Mouse (Mus musculus) stomach, embryonic 14.5 days (tissue): ENCODE data around the gene Six3. TPM values are rescaled to one million over a fixed set of nuclear protein-coding genes. Genes with fewer than 3 reads are reported as not detected.

ENCODE experiments used
- ATAC-seq: fragments of 200-750 bp; cut with Nextera tagmentation; 2 replicates; pipeline ENCODE4 v1.8.0; 2017; ENCODE audit warnings: low read depth, moderate TSS enrichment; ENCODE audit not compliant: insufficient number of reproducible peaks, insufficient read depth, low FRiP score
- H3K27ac ChIP-seq: fragments of 300-500 bp; sonication (generic); 2 replicates; pipeline ENCODE4 v1.5.1; 2014; ENCODE audit warnings: mild to moderate bottlenecking, low read length, moderate library complexity, mixed read lengths
- H3K27me3 ChIP-seq: fragments of 300-500 bp; sonication (generic); 2 replicates; pipeline ENCODE4 v1.6.1; 2014; ENCODE audit warnings: low read length, control low read depth, mixed read lengths; ENCODE audit not compliant: control insufficient read depth, insufficient read depth
- H3K36me3 ChIP-seq: fragments of 300-500 bp; sonication (generic); 2 replicates; pipeline ENCODE4 v1.6.1; 2014; ENCODE audit warnings: mild to moderate bottlenecking, control low read depth, low read length, moderate library complexity, mixed read lengths; ENCODE audit not compliant: control insufficient read depth, insufficient read depth
- H3K4me1 ChIP-seq: fragments of 300-500 bp; sonication (generic); 2 replicates; pipeline ENCODE4 v1.6.1; 2014; ENCODE audit warnings: low read length, control low read depth, mixed read lengths; ENCODE audit not compliant: control insufficient read depth, insufficient read depth
- H3K4me2 ChIP-seq: fragments of 300-500 bp; sonication (generic); replicated peaks from 2 replicates; pipeline ENCODE4 v1.6.1; 2014; ENCODE audit warnings: low read depth, low read length, control low read depth
- H3K4me3 ChIP-seq: fragments of 300-500 bp; sonication (generic); 2 replicates; pipeline ENCODE4 v1.5.1; 2014; ENCODE audit warnings: low read depth, low read length, control low read depth
- H3K9ac ChIP-seq: fragments of 300-500 bp; sonication (generic); replicated peaks from 2 replicates; pipeline ENCODE4 v1.6.1; 2014; ENCODE audit warnings: low read depth, mild to moderate bottlenecking, control low read depth, low read length, moderate library complexity, mixed read lengths
- H3K9me3 ChIP-seq: fragments of 300-500 bp; sonication (generic); 2 replicates; pipeline ENCODE4 v1.6.1; 2016; ENCODE audit warnings: low read depth, low read length, control low read depth; ENCODE audit not compliant: control insufficient read depth
- WGBS: fragments of 180-500 bp; shearing (Covaris S2); extraction: QIAGEN DNeasy Blood & Tissue Kit; methylation state at CpG from one replicate; pipeline ENCODE4 v1.1.7; 2014; 5-methylcytosine and 5-hydroxymethylcytosine counted together
- polyA plus RNA-seq: library from polyadenylated mRNA; unstranded; fragments of >200 nt; fragmentation: Nextera tagmentation; extraction: Ambion mirVana; gene quantifications from 2 replicates; pipeline ENCODE4 v1.2.1, GENCODE M21; 2014

Gene Six3
- polyA plus RNA-seq, result not detected in 2 replicates

- H3K4me3 ChIP-seq, result no peak within 1 kb of the TSS
- no peak for ATAC-seq
- no peaks in the 10 kb centered on the region for H3K4me1 ChIP-seq
- no peak within 1 kb of the TSS for H3K9ac ChIP-seq
- H3K9me3 ChIP-seq, result no peaks in the 10 kb centered on the region
- WGBS, result 1% methylated on average over 27 of the region's 30 CpGs
- no peaks in the 10 kb centered on the region for H3K36me3 ChIP-seq
- H3K27me3 ChIP-seq, result peaks cover 92% of the 10 kb centered on the region
- no peak within 1 kb of the TSS for H3K4me2 ChIP-seq
- no peak within 1 kb of the TSS for H3K27ac ChIP-seq
Measured at GRCm38 (mm10) chr17:85613266-85613860, at the start of gene Six3. TSS of gene Six3 (plus strand) at chr17:85613608.

GRCm38 (mm10) chr17:85564107-85564506, 49.3 kb upstream of the Six3 start:
- Histone ChIP-seq H3K9ac (no peak overlapping the region), H3K27ac (no peak overlapping the region), H3K9me3 (no peaks in the 10 kb centered on the region), H3K4me1 (no peaks in the 10 kb centered on the region), H3K27me3 (no peaks in the 10 kb centered on the region), H3K4me2 (no peak overlapping the region), H3K36me3 (no peaks in the 10 kb centered on the region), H3K4me3 (no peak overlapping the region)
- no peak for ATAC-seq
- WGBS, result 52% methylated on average over 7 of the region's 7 CpGs

GRCm38 (mm10) chr17:85574023-85574422, 39.4 kb upstream of the Six3 start:
- WGBS, result 92% methylated on average over 3 of the region's 3 CpGs
- no peak for ATAC-seq
- H3K9ac ChIP-seq, result no peak overlapping the region
- no peak overlapping the region for H3K27ac ChIP-seq
- no peak overlapping the region for H3K4me2 ChIP-seq
- H3K36me3 ChIP-seq, result no peaks in the 10 kb centered on the region
- no peaks in the 10 kb centered on the region for H3K9me3 ChIP-seq
- no peaks in the 10 kb centered on the region for H3K4me1 ChIP-seq
- no peak overlapping the region for H3K4me3 ChIP-seq
- H3K27me3 ChIP-seq, result no peaks in the 10 kb centered on the region

GRCm38 (mm10) chr17:85578290-85578689, 35.1 kb upstream of the Six3 start:
- H3K36me3 ChIP-seq, result no peaks in the 10 kb centered on the region
- H3K4me3 ChIP-seq, result no peak overlapping the region
- H3K27ac ChIP-seq, result no peak overlapping the region
- no peaks in the 10 kb centered on the region for H3K9me3 ChIP-seq
- ATAC-seq, result no peak
- no peak overlapping the region for H3K4me2 ChIP-seq
- 58% methylated on average over 5 of the region's 5 CpGs for WGBS
- H3K9ac ChIP-seq, result no peak overlapping the region
- H3K4me1 ChIP-seq, result no peaks in the 10 kb centered on the region
- no peaks in the 10 kb centered on the region for H3K27me3 ChIP-seq

GRCm38 (mm10) chr17:85579350-85579749, 34.1 kb upstream of the Six3 start:
- Histone ChIP-seq H3K4me3 (no peak overlapping the region), H3K9me3 (no peaks in the 10 kb centered on the region), H3K27me3 (no peaks in the 10 kb centered on the region), H3K4me2 (no peak overlapping the region), H3K36me3 (no peaks in the 10 kb centered on the region), H3K4me1 (no peaks in the 10 kb centered on the region), H3K9ac (no peak overlapping the region), H3K27ac (no peak overlapping the region)
- ATAC-seq, result no peak
- WGBS, result 85% methylated on average over 10 of the region's 10 CpGs

- H3K36me3 ChIP-seq, result no peaks in the 10 kb centered on the region
- no peak overlapping the region for H3K4me3 ChIP-seq
- WGBS, result 93% methylated on average over 6 of the region's 6 CpGs
- no peak overlapping the region for H3K27ac ChIP-seq
- H3K9me3 ChIP-seq, result no peaks in the 10 kb centered on the region
- H3K4me1 ChIP-seq, result no peaks in the 10 kb centered on the region
- ATAC-seq, result no peak
- no peak overlapping the region for H3K4me2 ChIP-seq
- no peak overlapping the region for H3K9ac ChIP-seq
- H3K27me3 ChIP-seq, result no peaks in the 10 kb centered on the region
Measured at GRCm38 (mm10) chr17:85580221-85580620, 33.2 kb upstream of the Six3 start.

GRCm38 (mm10) chr17:85584170-85584569, 29.2 kb upstream of the Six3 start:
- no peak overlapping the region for H3K4me3 ChIP-seq
- 84% methylated on average over 4 of the region's 4 CpGs for WGBS
- no peaks in the 10 kb centered on the region for H3K27me3 ChIP-seq
- no peaks in the 10 kb centered on the region for H3K9me3 ChIP-seq
- no peaks in the 10 kb centered on the region for H3K4me1 ChIP-seq
- H3K4me2 ChIP-seq, result no peak overlapping the region
- H3K36me3 ChIP-seq, result no peaks in the 10 kb centered on the region
- ATAC-seq, result no peak
- no peak overlapping the region for H3K9ac ChIP-seq
- H3K27ac ChIP-seq, result no peak overlapping the region

GRCm38 (mm10) chr17:85584573-85584972, 28.8 kb upstream of the Six3 start:
- Histone ChIP-seq H3K27me3 (no peaks in the 10 kb centered on the region), H3K9ac (no peak overlapping the region), H3K4me1 (no peaks in the 10 kb centered on the region), H3K27ac (no peak overlapping the region), H3K4me3 (no peak overlapping the region), H3K36me3 (no peaks in the 10 kb centered on the region), H3K4me2 (no peak overlapping the region), H3K9me3 (no peaks in the 10 kb centered on the region)
- ATAC-seq, result no peak
- WGBS, result 63% methylated on average over 7 of the region's 7 CpGs

GRCm38 (mm10) chr17:85585779-85586178, 27.6 kb upstream of the Six3 start:
- no peak overlapping the region for H3K4me2 ChIP-seq
- H3K36me3 ChIP-seq, result no peaks in the 10 kb centered on the region
- H3K4me1 ChIP-seq, result no peaks in the 10 kb centered on the region
- H3K27me3 ChIP-seq, result no peaks in the 10 kb centered on the region
- no peaks in the 10 kb centered on the region for H3K9me3 ChIP-seq
- H3K9ac ChIP-seq, result no peak overlapping the region
- no peak overlapping the region for H3K4me3 ChIP-seq
- no peak for ATAC-seq
- 86% methylated on average over 5 of the region's 5 CpGs for WGBS
- H3K27ac ChIP-seq, result no peak overlapping the region
